Mouse (Mus musculus) heart, adult 2 months (tissue): ENCODE data around the gene Pagr1a.

ENCODE experiments used
- CTCF ChIP-seq: fragments of 200-600 bp; IDR thresholded peaks from 2 replicates; pipeline ENCODE4 v1.8.1; 2022; ENCODE audit warnings: antibody characterized with exemption, mild to moderate bottlenecking, moderate library complexity
- EP300 ChIP-seq: fragments of 200-500 bp; IDR thresholded peaks from 2 replicates; pipeline ENCODE4 v1.6.1; 2011; ENCODE audit warnings: low read depth, low read length, control low read depth; ENCODE audit not compliant: insufficient read depth
- POLR2A ChIP-seq: fragments of 200-500 bp; IDR thresholded peaks from 2 replicates; pipeline ENCODE4 v1.6.1; 2011; ENCODE audit warnings: mild to moderate bottlenecking, low read depth, low read length, control low read depth; ENCODE audit not compliant: insufficient read depth

- TF ChIP-seq POLR2A = no peak
- no peak for TF ChIP-seq CTCF
- TF ChIP-seq EP300 = no peak
Observed at GRCm38 (mm10) chr7:127009307-127010085, 7.7 kb downstream of the Pagr1a start.
